Mouse (Mus musculus) thymus, adult 2 months (tissue): ENCODE measurements around the gene B4galt1. TPM values are rescaled to one million over a fixed set of nuclear protein-coding genes. Genes with fewer than 3 reads are reported as not detected.

Experiments
- DNase-seq: peaks from one replicate; pipeline ENCODE4 v3.0.0; 2021
- H3K27ac ChIP-seq: fragments of 200-500 bp; 2 replicates; pipeline ENCODE4 v1.5.1; 2012; ENCODE audit warnings: low read length, control low read depth; ENCODE audit not compliant: control insufficient read depth, insufficient read depth
- H3K27me3 ChIP-seq: fragments of 200-500 bp; 2 replicates; pipeline ENCODE4 v1.6.1; 2012; ENCODE audit warnings: mild to moderate bottlenecking, low read length, moderate library complexity, mixed read lengths; ENCODE audit not compliant: control insufficient read depth, insufficient read depth
- H3K36me3 ChIP-seq: fragments of 200-500 bp; 2 replicates; pipeline ENCODE4 v1.6.1; 2012; ENCODE audit warnings: mild to moderate bottlenecking, low read length, moderate library complexity; ENCODE audit not compliant: control insufficient read depth, insufficient read depth
- H3K4me1 ChIP-seq: fragments of 200-500 bp; replicated peaks from 2 replicates; pipeline ENCODE4 v1.6.1; 2012; ENCODE audit warnings: low read length; ENCODE audit not compliant: control insufficient read depth, insufficient read depth
- H3K4me3 ChIP-seq: fragments of 200-500 bp; 2 replicates; pipeline ENCODE4 v1.5.1; 2012; ENCODE audit warnings: mild to moderate bottlenecking, low read length, control low read depth, moderate library complexity; ENCODE audit not compliant: control insufficient read depth, insufficient read depth
- CTCF ChIP-seq: fragments of 200-500 bp; IDR thresholded peaks from 2 replicates; pipeline ENCODE4 v1.5.1; 2012; ENCODE audit warnings: mild to moderate bottlenecking, control low read depth, low read length, moderate library complexity, borderline replicate concordance; ENCODE audit not compliant: control insufficient read depth, poor library complexity, insufficient read depth; ENCODE audit errors: extremely low read depth
- POLR2A ChIP-seq: fragments of 200-500 bp; IDR thresholded peaks from 2 replicates; pipeline ENCODE4 v1.6.1; 2012; ENCODE audit warnings: mild to moderate bottlenecking, low read length, control low read depth, moderate library complexity; ENCODE audit not compliant: control insufficient read depth, poor library complexity, insufficient read depth; ENCODE audit errors: extremely low read depth
- WGBS: fragments of 180-500 bp; shearing (Covaris S2); methylation state at CpG from one replicate; pipeline ENCODE4 v1.1.7; 2018; 5-methylcytosine and 5-hydroxymethylcytosine counted together
- polyA plus RNA-seq: library from polyadenylated mRNA; depleted of rRNA; stranded (reverse); fragments of >200 nt; gene quantifications from 2 replicates; pipeline ENCODE4 v1.2.3, GENCODE M21; 2012

The B4galt1 gene
- polyA plus RNA-seq, 1 experiment, result 34.1 TPM

DNA sequence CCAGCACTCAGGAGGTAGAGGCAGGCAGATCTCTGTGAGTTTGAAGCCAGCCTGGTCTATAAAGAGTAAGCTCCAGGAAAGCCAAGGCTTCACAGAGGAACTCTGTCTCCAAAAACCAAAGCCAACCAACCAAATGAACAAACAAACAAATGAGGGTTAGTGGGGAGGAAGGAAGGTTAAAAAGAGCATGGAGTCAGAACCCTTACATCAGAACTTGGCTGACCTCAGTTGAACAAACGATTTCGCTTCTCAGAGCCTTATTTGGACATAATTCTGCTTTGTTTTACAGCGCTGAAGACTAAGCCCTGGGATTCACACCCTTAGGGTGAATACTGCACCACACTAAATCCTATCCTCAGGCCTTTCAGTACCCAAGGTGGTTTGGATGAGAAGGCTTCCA, 18.3 kb upstream of the B4galt1 start:
- WGBS, result 93% methylated on average over 3 of the region's 3 CpGs
- no peak for TF ChIP-seq CTCF
- TF ChIP-seq POLR2A, result no peak
- Histone ChIP-seq H3K27ac (no peak overlapping the region), H3K4me3 (no peak overlapping the region), H3K4me1 (peaks cover 21% of the 10 kb centered on the region), H3K27me3 (no peaks in the 10 kb centered on the region), H3K36me3 (no peaks in the 10 kb centered on the region)
- no peak for DNase-seq

DNA sequence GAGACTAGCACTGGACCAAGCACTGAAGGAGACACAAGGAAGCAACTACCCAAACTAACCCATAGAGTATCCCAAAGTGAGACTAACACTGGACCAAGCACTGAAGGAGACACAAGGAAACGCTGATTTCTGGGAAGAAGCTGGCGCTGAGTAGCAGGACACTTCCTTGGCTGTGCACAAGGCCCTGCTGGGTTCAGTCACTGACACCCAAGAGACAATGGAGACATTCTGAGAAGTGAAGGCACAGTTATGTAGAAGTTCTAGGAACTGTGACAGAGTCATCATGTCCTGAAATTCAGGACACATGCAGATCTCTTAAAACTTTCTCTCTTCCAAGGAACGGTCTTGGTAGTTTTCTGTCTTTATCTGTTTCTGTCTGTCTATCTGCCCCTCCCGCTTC, 16.4 kb upstream of the B4galt1 start:
- Histone ChIP-seq H3K27ac (no peak overlapping the region), H3K36me3 (no peaks in the 10 kb centered on the region), H3K4me1 (peaks cover 7% of the 10 kb centered on the region; the same call in 1 of the 2 replicates), H3K4me3 (no peak overlapping the region), H3K27me3 (no peaks in the 10 kb centered on the region)
- TF ChIP-seq POLR2A (no peak), CTCF (no peak)
- WGBS, result 96% methylated on average over 4 of the region's 4 CpGs
- DNase-seq, result no peak

DNA sequence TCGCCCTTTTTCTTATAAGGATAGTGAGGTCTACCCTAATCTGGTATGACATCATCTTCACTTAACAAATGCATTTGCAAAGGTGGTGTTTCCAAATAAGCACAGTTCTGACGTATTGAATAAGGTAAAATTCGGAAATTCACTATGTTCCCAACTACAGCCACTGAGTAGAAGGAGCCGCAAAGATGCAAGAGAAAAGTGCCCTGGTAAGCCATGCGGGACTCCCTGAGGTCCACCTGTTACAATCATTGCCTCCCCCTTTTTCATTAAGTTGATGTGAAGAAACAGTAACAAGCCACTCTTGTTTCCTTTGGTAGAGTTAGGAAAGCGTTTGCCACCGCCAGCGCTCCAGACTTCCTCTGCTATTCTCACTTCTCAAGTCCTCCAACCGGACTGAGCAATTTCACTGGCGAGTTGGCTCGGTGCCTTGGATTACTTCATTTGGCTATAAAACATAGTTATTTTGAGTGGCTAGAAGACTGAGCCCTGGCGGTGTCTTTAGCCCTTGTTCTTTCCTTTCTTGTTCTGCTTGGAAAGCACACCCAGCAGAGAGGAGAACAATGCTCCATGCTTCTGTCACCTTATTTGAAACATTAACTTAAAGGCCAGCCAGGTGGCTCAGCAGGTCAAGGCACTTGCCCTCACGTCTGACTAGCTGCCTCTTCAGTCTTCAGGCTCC, 14.9 kb upstream of the B4galt1 start:
- H3K27me3 ChIP-seq, result no peaks in the 10 kb centered on the region
- no peak overlapping the region for H3K4me3 ChIP-seq
- TF ChIP-seq CTCF, result no peak
- no peak for TF ChIP-seq POLR2A
- H3K36me3 ChIP-seq, result no peaks in the 10 kb centered on the region
- 61% methylated on average over 13 of the region's 13 CpGs for WGBS
- DNase-seq, result no peak
- H3K4me1 ChIP-seq, result 0 out of 2 replicates have a peak, but pooled peaks cover 3% of the 10 kb centered on the region
- no peak overlapping the region for H3K27ac ChIP-seq

DNA sequence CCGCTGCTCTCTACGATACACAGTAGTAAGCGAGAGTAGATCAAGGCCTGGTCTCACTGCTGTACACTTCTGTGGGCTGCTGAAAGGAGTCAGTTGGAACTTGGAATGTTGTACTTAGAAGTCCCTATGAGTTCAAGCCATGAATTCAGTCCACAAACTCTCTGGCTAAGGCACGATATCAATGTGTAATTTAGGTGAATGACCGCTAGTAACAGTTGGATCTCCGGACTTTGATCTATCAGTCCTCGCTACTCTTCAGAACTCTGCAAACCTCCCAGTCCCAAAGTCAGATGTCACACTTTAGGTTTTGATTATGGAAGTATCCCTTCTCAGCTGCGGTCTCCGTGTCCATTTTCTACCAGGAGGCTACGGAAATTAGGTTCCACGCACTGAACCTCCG, 10.6 kb upstream of the B4galt1 start:
- DNase-seq, result no peak
- H3K36me3 ChIP-seq, result no peaks in the 10 kb centered on the region
- 97% methylated on average over 12 of the region's 12 CpGs for WGBS
- no peaks in the 10 kb centered on the region for H3K27me3 ChIP-seq
- H3K27ac ChIP-seq, result no peak overlapping the region
- TF ChIP-seq POLR2A, result no peak
- TF ChIP-seq CTCF, result no peak
- no peak overlapping the region for H3K4me3 ChIP-seq
- 0 out of 2 replicates have a peak, but pooled peaks cover 2% of the 10 kb centered on the region for H3K4me1 ChIP-seq

DNA sequence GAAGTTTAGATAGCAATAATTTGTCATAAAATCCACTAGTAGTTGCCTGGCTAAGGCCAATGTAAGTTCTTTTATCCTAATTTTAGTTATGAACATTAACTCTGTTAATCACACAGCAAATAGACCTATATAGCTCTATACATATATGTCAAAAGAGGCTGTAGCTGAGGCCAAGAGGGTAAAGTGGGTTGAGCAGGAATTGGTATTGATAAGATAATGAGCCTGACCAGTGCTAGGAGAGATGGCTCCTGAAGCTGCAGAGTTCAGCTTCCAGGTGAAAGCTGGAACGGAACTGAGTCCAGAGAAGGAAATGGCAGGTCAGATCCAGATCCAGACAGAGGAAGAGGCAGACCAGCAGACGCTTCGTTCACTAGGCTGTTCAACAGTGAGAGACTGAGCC, 9.5 kb upstream of the B4galt1 start:
- H3K4me3 ChIP-seq, result no peak overlapping the region
- TF ChIP-seq POLR2A, result no peak
- TF ChIP-seq CTCF, result no peak
- H3K27ac ChIP-seq, result no peak overlapping the region
- H3K4me1 ChIP-seq, result 0 out of 2 replicates have a peak, but pooled peaks cover 2% of the 10 kb centered on the region
- H3K36me3 ChIP-seq, result no peaks in the 10 kb centered on the region
- 95% methylated on average over 3 of the region's 3 CpGs for WGBS
- DNase-seq, result no peak
- no peaks in the 10 kb centered on the region for H3K27me3 ChIP-seq

DNA sequence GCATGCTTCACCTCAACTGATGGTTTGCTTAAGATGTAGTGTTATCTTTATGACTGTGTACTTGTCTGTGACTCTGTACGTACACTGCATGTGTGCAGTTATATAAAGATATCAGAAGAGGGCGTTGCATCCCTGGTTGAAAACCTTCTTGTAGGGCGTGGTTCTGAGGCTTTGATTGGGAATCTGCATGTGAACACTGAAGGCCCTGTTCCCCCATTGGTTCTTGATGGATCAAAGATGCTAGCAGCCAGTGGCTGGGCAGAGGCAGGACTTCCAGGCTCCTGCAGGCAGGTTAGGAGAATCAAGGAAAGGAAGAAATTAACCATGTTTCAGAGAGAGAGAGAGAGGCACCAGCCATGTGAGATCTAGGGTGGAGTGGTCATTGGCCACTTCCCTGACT, 7.3 kb upstream of the B4galt1 start:
- DNase-seq, result no peak
- H3K36me3 ChIP-seq, result no peaks in the 10 kb centered on the region
- TF ChIP-seq POLR2A, result no peak
- no peak for TF ChIP-seq CTCF
- WGBS, result 94% methylated on average over 3 of the region's 3 CpGs
- no peak overlapping the region for H3K27ac ChIP-seq
- H3K4me1 ChIP-seq, result peaks cover 3% of the 10 kb centered on the region; the same call in 1 of the 2 replicates
- H3K27me3 ChIP-seq, result no peaks in the 10 kb centered on the region
- H3K4me3 ChIP-seq, result no peak overlapping the region
